Mouse (Mus musculus): Measurements from ENCODE around the gene Dph2.
A peak's percentile ranks its signal among the peaks of the same experiment; 100 is the strongest.

Dph2 gene

GRCm38 (mm10) chr4:117908834-117909453 is 17.1 kb upstream of the Dph2 start:
- DNase-seq, result no peak

- no peak for DNase-seq
These were observed 14.4 kb upstream of the Dph2 start for GRCm38 (mm10) chr4:117906196-117906595.

GRCm38 (mm10) chr4:117904761-117905160 is 12.9 kb upstream of the Dph2 start:
- no peak for DNase-seq

- DNase-seq, result no peak
These were observed 12.3 kb upstream of the Dph2 start for GRCm38 (mm10) chr4:117904094-117904493.

GRCm38 (mm10) chr4:117898111-117898510 is 6.3 kb upstream of the Dph2 start:
- DNase-seq, result no peak

- DNase-seq, result no peak
These were observed 4.2 kb upstream of the Dph2 start for GRCm38 (mm10) chr4:117896031-117896430.

GRCm38 (mm10) chr4:117895339-117895738 is 3.5 kb upstream of the Dph2 start:
- no peak for DNase-seq

GRCm38 (mm10) chr4:117894601-117895000 is 2.8 kb upstream of the Dph2 start:
- DNase-seq, result no peak

GRCm38 (mm10) chr4:117893376-117893775 is 1.5 kb upstream of the Dph2 start:
- DNase-seq, result peak; percentile 76

- no peak for DNase-seq
These were observed 1.1 kb downstream of the Dph2 start for GRCm38 (mm10) chr4:117890750-117891149.

GRCm38 (mm10) chr4:117890031-117890430 is 1.8 kb downstream of the Dph2 start:
- no peak for DNase-seq

- DNase-seq, result no peak
These were observed 2.4 kb downstream of the Dph2 start for GRCm38 (mm10) chr4:117889471-117889870.

GRCm38 (mm10) chr4:117887920-117888319 is 3.9 kb downstream of the Dph2 start:
- DNase-seq, result no peak

- DNase-seq, result peak; percentile 96 to 97
These were observed 4.7 kb downstream of the Dph2 start, which contains the start of gene Atp6v0b for GRCm38 (mm10) chr4:117887133-117887532. Gene Atp6v0b, minus strand, starts transcription at chr4:117887333.

GRCm38 (mm10) chr4:117886644-117887043 is 5.2 kb downstream of the Dph2 start:
- DNase-seq, result peak in 1 of 2 experiments; percentile 56

GRCm38 (mm10) chr4:117885994-117886393 is 5.8 kb downstream of the Dph2 start:
- DNase-seq, result no peak

- no peak for DNase-seq
These were observed 6.7 kb downstream of the Dph2 start for GRCm38 (mm10) chr4:117885093-117885492.

GRCm38 (mm10) chr4:117884146-117884545 is 7.7 kb downstream of the Dph2 start:
- no peak for DNase-seq

- DNase-seq, result peak in 1 of 2 experiments; percentile 30
These were observed 8.8 kb downstream of the Dph2 start, which contains the start of gene B4galt2 for GRCm38 (mm10) chr4:117882701-117883691. Gene B4galt2, minus strand, starts transcription at chr4:117883487.

GRCm38 (mm10) chr4:117878703-117879102 is 13.1 kb downstream of the Dph2 start:
- DNase-seq, result no peak

- peak; percentile 45 to 52 for DNase-seq
These were observed 13.5 kb downstream of the Dph2 start for GRCm38 (mm10) chr4:117878301-117878700.

- DNase-seq, result no peak
These were observed 18.2 kb downstream of the Dph2 start for GRCm38 (mm10) chr4:117873615-117874014.

- DNase-seq, result no peak
These were observed 19.4 kb downstream of the Dph2 start, which contains the start of gene Ccdc24 for GRCm38 (mm10) chr4:117872471-117872886. Gene Ccdc24, minus strand, starts transcription at chr4:117872557.

GRCm38 (mm10) chr4:117871787-117872186 is 20.0 kb downstream of the Dph2 start:
- DNase-seq, result no peak
